Mouse (Mus musculus) limb, embryonic 14.5 days (tissue): ENCODE measurements around the gene Vdac1. TPM values are rescaled to one million over a fixed set of nuclear protein-coding genes. Genes with fewer than 3 reads are reported as not detected.

Source experiments
- ATAC-seq: fragments of 200-750 bp; cut with Nextera tagmentation; 2 replicates; pipeline ENCODE4 v1.8.0; 2017; ENCODE audit warnings: low read depth, moderate number of reproducible peaks, moderate TSS enrichment; ENCODE audit not compliant: low FRiP score
- DNase-seq: peaks from one replicate; pipeline ENCODE4 v3.0.0-alpha.2; 2015; ENCODE audit warnings: low spot score
- H3K27ac ChIP-seq: fragments of 300-500 bp; sonication (generic); replicated peaks from 2 replicates; pipeline ENCODE4 v1.5.1; 2014; ENCODE audit warnings: low read depth, mild to moderate bottlenecking, low read length, moderate library complexity, mixed read lengths
- H3K27me3 ChIP-seq: fragments of 300-500 bp; sonication (generic); 2 replicates; pipeline ENCODE4 v1.6.1; 2014; ENCODE audit warnings: low read length, mixed read lengths; ENCODE audit not compliant: control insufficient read depth, insufficient read depth
- H3K36me3 ChIP-seq: fragments of 300-500 bp; sonication (generic); 2 replicates; pipeline ENCODE4 v1.6.1; 2014; ENCODE audit warnings: mild to moderate bottlenecking, low read length, moderate library complexity, mixed read lengths; ENCODE audit not compliant: control insufficient read depth, insufficient read depth
- H3K4me1 ChIP-seq: fragments of 300-500 bp; sonication (generic); 2 replicates; pipeline ENCODE4 v1.6.1; 2014; ENCODE audit warnings: antibody characterized with exemption, low read length, mixed read lengths; ENCODE audit not compliant: control insufficient read depth, insufficient read depth
- H3K4me2 ChIP-seq: fragments of 300-500 bp; sonication (generic); replicated peaks from 2 replicates; pipeline ENCODE4 v1.6.1; 2014; ENCODE audit warnings: low read depth, mild to moderate bottlenecking, low read length, moderate library complexity; ENCODE audit not compliant: severe bottlenecking
- H3K4me3 ChIP-seq: fragments of 300-500 bp; sonication (generic); replicated peaks from 2 replicates; pipeline ENCODE4 v1.5.1; 2014; ENCODE audit warnings: low read length
- H3K9ac ChIP-seq: fragments of 300-500 bp; sonication (generic); 2 replicates; pipeline ENCODE4 v1.6.1; 2014; ENCODE audit warnings: mild to moderate bottlenecking, low read depth, low read length, moderate library complexity; ENCODE audit not compliant: severe bottlenecking
- H3K9me3 ChIP-seq: fragments of 300-500 bp; sonication (generic); 2 replicates; pipeline ENCODE4 v1.6.1; 2016; ENCODE audit warnings: low read length; ENCODE audit not compliant: control insufficient read depth
- POLR2A ChIP-seq: fragments of 200-500 bp; IDR thresholded peaks from 2 replicates; pipeline ENCODE4 v1.8.0; 2012; ENCODE audit warnings: inconsistent platforms, mild to moderate bottlenecking, moderate library complexity, borderline replicate concordance; ENCODE audit not compliant: insufficient read depth, insufficient read length; ENCODE audit errors: extremely low read depth
- WGBS: fragments of 180-500 bp; shearing (Covaris S2); extraction: QIAGEN DNeasy Blood & Tissue Kit; methylation state at CpG from one replicate; pipeline ENCODE4 v1.1.7; 2014; 5-methylcytosine and 5-hydroxymethylcytosine counted together
- polyA plus RNA-seq, 2 experiments: library from polyadenylated mRNA; depleted of rRNA in 1 of 2; stranded (reverse) in 1 of 2; unstranded in 1 of 2; fragments of >200 nt; fragmentation: Nextera tagmentation in 1 of 2; extraction: Ambion mirVana in 1 of 2; gene quantifications; 2 replicates each; pipeline versions ENCODE4 v1.2.1 to v1.2.3; 2012 to 2014

The Vdac1 gene
- polyA plus RNA-seq, 2 experiments: 158 to 218 TPM

GRCm38 (mm10) chr11:52420296-52421052, 59.8 kb downstream of the Vdac1 start:
- H3K4me3 ChIP-seq: no peak overlapping the region
- DNase-seq (no peak), ATAC-seq (no peak)
- H3K4me1 ChIP-seq: peaks cover 4% of the 10 kb centered on the region; the same call in 1 of the 2 replicates
- H3K4me2 ChIP-seq: no peak overlapping the region
- no peak for TF ChIP-seq POLR2A
- H3K9ac ChIP-seq: no peak overlapping the region
- no peak overlapping the region for H3K27ac ChIP-seq
- H3K9me3 ChIP-seq: no peaks in the 10 kb centered on the region
- 48% methylated on average over 12 of the region's 12 CpGs for WGBS
- no peaks in the 10 kb centered on the region for H3K36me3 ChIP-seq
- no peaks in the 10 kb centered on the region for H3K27me3 ChIP-seq

- Histone ChIP-seq H3K9ac (no peak overlapping the region), H3K36me3 (no peaks in the 10 kb centered on the region), H3K27ac (no peak overlapping the region), H3K4me3 (no peak overlapping the region), H3K9me3 (no peaks in the 10 kb centered on the region), H3K4me2 (no peak overlapping the region), H3K27me3 (no peaks in the 10 kb centered on the region), H3K4me1 (peaks cover 4% of the 10 kb centered on the region; the same call in 1 of the 2 replicates)
- 28% methylated on average over 12 of the region's 12 CpGs for WGBS
- no peak for TF ChIP-seq POLR2A
- ATAC-seq: no peak
- DNase-seq: peak; percentile 55
These were observed 60.6 kb downstream of the Vdac1 start for GRCm38 (mm10) chr11:52421053-52421778.

- Histone ChIP-seq H3K9me3 (no peaks in the 10 kb centered on the region), H3K4me2 (no peak overlapping the region), H3K36me3 (no peaks in the 10 kb centered on the region), H3K27me3 (no peaks in the 10 kb centered on the region), H3K27ac (no peak overlapping the region), H3K9ac (no peak overlapping the region), H3K4me3 (no peak overlapping the region), H3K4me1 (no peaks in the 10 kb centered on the region)
- WGBS: 68% methylated on average over 6 of the region's 6 CpGs
- ATAC-seq: no peak
- DNase-seq: no peak
- no peak for TF ChIP-seq POLR2A
These were observed 68.8 kb downstream of the Vdac1 start for GRCm38 (mm10) chr11:52429440-52429839.

- H3K9ac ChIP-seq: no peak overlapping the region
- 38% methylated on average over 5 of the region's 5 CpGs for WGBS
- DNase-seq (peak; percentile 64), ATAC-seq (no peak)
- no peak overlapping the region for H3K4me3 ChIP-seq
- no peaks in the 10 kb centered on the region for H3K27me3 ChIP-seq
- H3K9me3 ChIP-seq: no peaks in the 10 kb centered on the region
- H3K4me1 ChIP-seq: no peaks in the 10 kb centered on the region
- no peak overlapping the region for H3K4me2 ChIP-seq
- no peak for TF ChIP-seq POLR2A
- no peaks in the 10 kb centered on the region for H3K36me3 ChIP-seq
- no peak overlapping the region for H3K27ac ChIP-seq
These were observed 70.9 kb downstream of the Vdac1 start for GRCm38 (mm10) chr11:52431594-52431993.

GRCm38 (mm10) chr11:52432148-52432547, 71.5 kb downstream of the Vdac1 start:
- no peak for DNase-seq
- no peak for ATAC-seq
- no peaks in the 10 kb centered on the region for H3K4me1 ChIP-seq
- no peak for TF ChIP-seq POLR2A
- no peak overlapping the region for H3K4me3 ChIP-seq
- no peaks in the 10 kb centered on the region for H3K9me3 ChIP-seq
- H3K36me3 ChIP-seq: no peaks in the 10 kb centered on the region
- no peak overlapping the region for H3K27ac ChIP-seq
- H3K4me2 ChIP-seq: no peak overlapping the region
- no peaks in the 10 kb centered on the region for H3K27me3 ChIP-seq
- no peak overlapping the region for H3K9ac ChIP-seq
- WGBS: 86% methylated on average over 5 of the region's 5 CpGs
